Mouse (Mus musculus) ovary, postnatal 14 days (tissue): ENCODE measurements at regions not wholly inside any gene's neighbourhood (a gene's known extent, or its start where the extent isn't known, plus 50 kb on each side); places are given as distances from the start of the nearest gene placed in this dataset.
"Not testable (repeated sequence)": the region's sequence is repeated elsewhere in the genome, so short reads cannot be mapped to it uniquely, and the experiment has no call there.

Experiments
- DNase-seq: peaks from one replicate; pipeline ENCODE4 v3.0.0; 2022; ENCODE audit warnings: low spot score

GRCm38 (mm10) chr8:88064414-88065110 is 54.0 kb upstream of the Cnep1r1 start:
- no peak for DNase-seq

DNA sequence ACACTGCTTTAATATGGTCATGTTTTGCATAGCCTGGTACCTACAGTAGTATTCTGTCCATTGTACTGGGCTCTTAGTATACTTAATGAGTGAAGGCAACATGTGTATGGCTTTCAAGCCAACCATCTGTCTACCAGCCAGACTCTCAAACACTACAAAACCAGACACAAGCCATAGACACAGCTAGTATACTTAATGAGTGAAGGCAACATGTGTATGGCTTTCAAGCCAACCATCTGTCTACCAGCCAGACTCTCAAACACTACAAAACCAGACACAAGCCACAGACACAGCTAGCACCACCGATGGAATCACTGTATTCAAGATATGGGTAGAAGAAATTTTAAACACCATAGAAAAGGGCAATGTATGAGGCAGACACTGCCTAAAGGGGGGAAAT is 59.5 kb upstream of the Cnep1r1 start:
- not testable (repeated sequence) for DNase-seq

DNA sequence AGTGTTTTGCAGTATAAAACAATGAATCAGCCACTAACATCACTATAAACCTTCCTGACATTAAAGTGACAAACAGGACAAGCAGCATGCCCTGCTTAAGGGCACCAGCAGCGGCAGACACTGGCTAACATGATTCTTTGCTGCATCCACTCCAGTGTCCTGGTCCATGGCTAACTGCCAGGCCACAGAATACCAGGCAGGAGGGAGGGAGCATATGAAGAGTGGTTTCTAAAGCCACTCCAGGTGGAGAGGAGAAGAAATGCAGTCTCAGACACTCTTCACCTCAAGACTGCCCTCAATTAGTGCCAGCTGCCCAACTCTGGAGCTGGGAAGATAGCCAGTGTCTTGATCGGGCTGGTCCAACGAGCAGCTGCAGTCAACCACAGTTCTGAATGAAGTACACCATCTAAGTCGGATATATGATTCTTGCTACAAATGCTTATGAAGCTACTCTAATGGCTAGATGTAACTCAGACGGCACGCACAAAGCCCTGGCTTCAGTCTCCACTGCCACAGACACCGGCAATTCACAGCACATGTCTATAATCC is 60.8 kb upstream of the Cnep1r1 start:
- no peak for DNase-seq

GRCm38 (mm10) chr8:88050651-88051050 is 67.9 kb upstream of the Cnep1r1 start:
- no peak for DNase-seq

- DNase-seq, result no peak
Measured at GRCm38 (mm10) chr8:88049091-88049490, 69.5 kb upstream of the Cnep1r1 start.

- no peak for DNase-seq
Measured at GRCm38 (mm10) chr8:88045995-88046394, 72.6 kb upstream of the Cnep1r1 start.

DNA sequence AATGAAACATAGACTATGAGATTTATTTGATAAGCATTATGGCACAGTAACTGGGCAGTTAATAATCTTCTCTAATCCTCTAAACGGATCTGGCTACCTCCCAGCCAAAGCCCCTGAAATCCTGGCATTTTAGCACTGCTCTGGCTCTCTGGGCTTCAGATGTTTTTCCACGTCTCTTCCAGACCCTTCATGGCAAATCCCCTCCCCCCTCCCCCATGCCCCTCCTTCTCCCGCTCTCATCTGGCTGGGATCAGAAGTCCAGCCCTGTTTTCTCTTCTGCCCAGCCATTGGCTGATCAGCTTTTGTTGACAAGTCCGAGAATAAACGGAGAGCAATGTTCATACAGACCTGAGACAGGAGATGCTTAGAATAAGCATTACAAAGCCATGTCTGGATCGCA is 79.3 kb upstream of the Cnep1r1 start:
- no peak for DNase-seq

- DNase-seq, result no peak
Measured at GRCm38 (mm10) chr8:88037994-88038393, 78.6 kb upstream of the Zfp423 start.

DNA sequence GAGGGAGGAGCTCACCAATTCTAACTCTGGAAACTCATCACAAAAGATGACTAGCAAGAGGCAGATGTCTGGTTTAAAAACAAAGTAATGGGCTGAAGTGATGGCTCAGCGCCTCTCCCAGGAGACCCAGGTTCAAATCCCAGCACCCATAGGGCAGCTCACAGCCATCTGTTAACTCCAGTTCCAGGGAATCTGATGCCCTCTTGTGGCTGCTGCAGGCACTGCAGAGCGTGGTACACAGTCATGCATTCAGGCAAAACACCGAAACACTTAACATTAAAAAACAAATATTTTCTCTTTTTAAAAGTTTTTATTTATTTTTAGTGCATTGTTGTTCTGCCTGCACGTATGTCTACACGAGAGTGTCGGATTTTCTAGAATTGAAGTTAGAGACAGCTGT is 73.7 kb upstream of the Zfp423 start:
- no peak for DNase-seq

GRCm38 (mm10) chr8:88024496-88024895 is 65.1 kb upstream of the Zfp423 start:
- DNase-seq, result no peak

- DNase-seq, result peak; percentile 44
Measured at GRCm38 (mm10) chr8:88023423-88023822, 64.0 kb upstream of the Zfp423 start.

DNA sequence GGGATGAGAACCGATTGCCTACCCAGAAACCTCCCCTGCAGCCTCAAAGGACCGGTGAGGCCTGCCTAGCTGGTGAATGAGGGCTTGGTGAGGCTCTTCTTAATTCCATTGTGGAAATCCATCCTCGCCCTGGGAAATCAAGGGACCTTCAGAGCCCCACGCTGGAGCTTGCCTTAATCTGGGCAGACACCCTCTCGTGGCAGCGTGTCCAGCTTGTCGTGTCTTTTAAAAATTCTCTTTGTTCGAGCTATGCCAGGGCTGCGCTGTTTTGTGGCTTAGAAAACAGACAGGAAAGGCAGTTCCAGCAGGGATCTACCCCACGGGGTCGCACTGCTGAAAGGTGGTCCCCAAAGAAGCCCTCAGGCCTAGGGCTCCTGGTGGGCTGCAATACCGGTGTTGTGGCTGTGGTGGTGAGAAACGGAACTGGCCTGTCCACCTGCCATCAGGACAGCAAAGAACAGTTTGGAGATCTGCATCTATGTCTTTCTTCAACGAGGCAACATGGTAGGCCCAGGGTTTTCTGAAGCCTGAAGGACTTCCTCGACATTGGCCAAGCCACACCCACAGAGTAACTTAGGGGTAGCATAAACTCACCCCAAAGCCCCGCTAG is 63.5 kb upstream of the Zfp423 start:
- no peak for DNase-seq

DNA sequence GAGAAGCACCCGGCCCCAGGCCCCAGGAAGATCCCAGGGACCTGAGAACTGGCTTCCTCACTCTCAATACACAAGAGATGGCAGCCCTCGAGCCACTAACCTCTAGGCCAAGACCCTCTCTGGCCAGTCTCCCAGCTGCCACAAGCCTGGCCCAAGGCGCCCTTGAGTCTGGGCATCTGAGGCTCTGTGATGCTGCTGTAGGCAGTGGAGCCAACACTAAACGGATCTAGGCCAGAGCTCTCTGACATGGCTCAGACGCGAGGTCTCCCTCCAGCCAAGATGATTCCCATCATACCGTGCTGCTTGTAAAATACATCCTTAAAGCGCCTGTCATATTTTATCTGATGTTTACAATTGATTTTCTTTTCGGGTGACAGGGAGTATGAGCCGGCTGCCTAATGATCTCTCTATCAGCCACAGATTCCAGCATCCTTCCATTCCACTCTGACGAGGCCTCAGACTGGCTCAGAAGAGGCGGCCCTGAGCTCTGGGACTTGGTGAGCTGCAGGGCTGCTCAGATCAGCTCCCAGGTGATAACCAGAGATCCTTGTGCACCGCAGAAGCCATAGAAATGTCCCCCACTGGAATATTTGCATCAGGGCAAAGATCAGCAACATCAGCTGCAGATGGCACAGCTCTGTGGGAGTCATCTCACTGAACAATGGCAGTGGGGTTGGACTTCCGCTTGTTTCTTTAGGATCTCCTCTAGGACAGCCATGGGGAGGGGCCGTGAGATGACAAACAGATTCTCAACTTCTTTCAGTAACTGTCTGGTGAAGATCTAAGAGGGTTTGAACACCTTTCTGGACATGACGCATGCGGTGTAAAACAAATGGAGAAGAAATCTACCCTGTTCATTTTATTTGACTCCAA is 60.1 kb upstream of the Zfp423 start:
- DNase-seq, result no peak

DNA sequence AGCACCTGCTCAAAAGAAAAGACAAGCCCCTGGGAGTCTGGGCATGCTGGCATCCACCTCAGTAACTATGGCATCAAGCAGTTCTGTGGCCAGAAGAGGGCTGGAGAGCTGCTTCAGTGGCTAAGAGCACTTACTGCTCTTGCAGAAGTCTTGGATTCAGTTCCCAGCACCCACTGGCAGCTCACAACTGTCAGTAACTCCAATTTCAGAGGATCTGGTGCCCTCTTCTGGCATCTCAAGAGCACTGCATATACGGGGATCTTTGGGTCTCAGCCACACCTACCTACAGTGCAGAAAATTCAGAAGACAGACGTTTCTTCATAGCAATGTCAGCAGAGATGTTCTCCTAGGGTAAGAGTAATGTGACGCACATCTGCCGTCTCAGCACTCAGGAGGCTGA is 59.1 kb upstream of the Zfp423 start:
- DNase-seq, result no peak

- DNase-seq, result no peak
Measured at GRCm38 (mm10) chr8:88012177-88012825, 52.9 kb upstream of the Zfp423 start.

- DNase-seq, result peak; percentile 15
Measured at GRCm38 (mm10) chr8:88010566-88010965, 51.2 kb upstream of the Zfp423 start.

DNA sequence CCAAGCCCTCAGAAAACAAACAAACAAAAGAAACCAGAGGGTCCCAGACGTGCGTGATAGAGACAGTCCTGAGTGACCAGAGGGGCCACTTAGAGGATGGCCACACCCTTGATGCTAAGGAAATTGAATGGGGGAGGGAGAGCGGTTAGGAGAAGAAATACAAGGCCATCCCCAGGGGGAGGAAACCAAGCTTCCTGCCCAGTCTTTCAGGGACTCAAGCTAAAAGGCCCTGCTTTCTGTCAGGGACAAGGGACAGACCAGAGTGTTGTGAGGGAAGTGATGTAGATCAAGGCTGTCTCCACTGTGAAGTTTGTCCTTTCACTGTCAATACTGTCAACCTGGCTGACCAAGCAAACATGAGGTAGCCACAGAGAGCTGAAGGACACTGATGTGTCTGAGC is 50.5 kb upstream of the Zfp423 start:
- DNase-seq, result no peak
